Mouse (Mus musculus) cerebellum, adult 11-12 months (tissue): ENCODE measurements around the gene Ccser1.
"Not testable (repeated sequence)": the region's sequence is repeated elsewhere in the genome, so short reads cannot be mapped to it uniquely, and the experiment has no call there.

Experiments
- DNase-seq: peaks from one replicate; pipeline ENCODE4 v3.0.0; 2022

The Ccser1 gene

DNA sequence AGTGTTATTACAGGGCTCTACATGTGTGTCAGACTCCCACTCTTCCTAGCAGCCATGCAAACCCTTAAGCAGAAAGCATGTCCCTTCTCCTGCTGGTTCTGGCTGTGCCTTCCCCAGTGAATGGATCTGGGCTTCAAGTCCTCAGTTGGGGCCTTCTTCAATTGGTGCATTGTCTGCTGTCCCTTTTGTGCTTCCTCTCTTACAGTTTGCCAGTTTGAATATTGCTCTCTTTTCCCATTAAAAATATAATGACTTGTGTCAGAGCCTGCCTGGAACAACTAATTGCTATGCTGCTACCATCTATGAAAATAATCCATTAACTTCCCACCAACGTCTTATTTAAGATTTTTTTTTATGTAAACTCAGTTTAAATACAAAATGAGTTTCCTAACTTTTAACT is 566.2 kb downstream of the Ccser1 start:
- no peak for DNase-seq

DNA sequence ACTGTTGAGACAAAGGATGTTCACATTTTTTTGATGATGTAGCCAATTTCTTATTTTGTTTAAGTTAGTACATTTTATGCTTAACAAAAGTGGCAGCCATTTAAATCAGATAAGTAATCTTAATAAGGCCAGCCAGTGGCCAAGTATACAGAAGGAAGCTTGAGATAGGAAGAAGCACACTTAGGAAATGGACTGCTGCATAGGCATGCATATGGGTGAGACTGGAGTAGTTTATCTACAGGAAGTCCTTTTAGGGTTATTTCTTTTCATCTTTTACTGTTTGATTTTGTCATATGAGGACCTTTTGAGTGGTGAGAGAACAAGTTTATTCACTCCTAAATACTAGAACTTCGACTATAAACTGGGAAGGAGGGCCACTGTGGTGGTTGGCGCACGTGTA is 582.0 kb downstream of the Ccser1 start:
- no peak for DNase-seq

DNA sequence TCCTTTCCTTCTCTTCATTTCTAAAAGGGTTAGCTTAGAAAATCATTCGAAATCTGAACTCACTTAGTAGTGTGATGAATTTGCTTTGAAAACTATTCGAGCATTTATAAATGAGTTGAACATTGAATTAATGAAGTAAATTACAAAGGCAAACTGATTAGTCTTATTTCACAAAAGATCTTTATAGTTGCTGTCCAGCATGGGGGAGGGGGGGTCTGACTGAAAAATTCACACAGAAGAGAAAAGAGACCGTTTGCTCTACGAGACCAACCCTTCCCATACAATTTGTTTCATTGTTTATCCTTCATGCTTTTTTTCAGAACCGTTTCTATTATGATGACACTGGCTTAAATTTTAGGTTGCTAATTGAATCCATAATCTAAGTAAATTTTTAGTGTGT is 583.3 kb downstream of the Ccser1 start:
- no peak for DNase-seq

GRCm38 (mm10) chr6:61765801-61766200 is 585.7 kb downstream of the Ccser1 start:
- DNase-seq: no peak

GRCm38 (mm10) chr6:61767151-61767550 is 587.0 kb downstream of the Ccser1 start:
- no peak for DNase-seq

DNA sequence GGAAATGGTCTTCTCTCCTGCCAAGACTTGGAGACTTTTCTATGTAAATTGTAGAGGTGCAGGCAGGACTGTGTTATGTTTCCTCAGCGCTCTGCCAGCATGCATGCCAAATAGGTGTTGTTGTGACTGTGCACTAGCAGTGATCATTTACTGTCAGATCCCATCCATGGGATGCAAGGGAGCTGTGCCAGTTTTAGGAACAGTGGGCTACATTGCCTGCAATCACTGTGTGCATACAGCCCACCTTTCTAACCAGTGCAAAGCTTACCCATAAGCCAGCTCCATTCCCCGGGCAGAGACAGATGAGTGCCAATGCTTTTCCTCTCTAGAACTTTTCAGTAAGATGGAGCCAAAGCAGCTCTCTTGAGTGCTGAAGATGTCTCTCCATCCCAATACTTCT is 606.6 kb downstream of the Ccser1 start:
- no peak for DNase-seq

GRCm38 (mm10) chr6:61800889-61801288 is 620.8 kb downstream of the Ccser1 start:
- DNase-seq: no peak

- DNase-seq: no peak
Observed at GRCm38 (mm10) chr6:61805481-61805880, 625.4 kb downstream of the Ccser1 start.

GRCm38 (mm10) chr6:61817716-61818115 is 637.6 kb downstream of the Ccser1 start:
- DNase-seq: no peak

DNA sequence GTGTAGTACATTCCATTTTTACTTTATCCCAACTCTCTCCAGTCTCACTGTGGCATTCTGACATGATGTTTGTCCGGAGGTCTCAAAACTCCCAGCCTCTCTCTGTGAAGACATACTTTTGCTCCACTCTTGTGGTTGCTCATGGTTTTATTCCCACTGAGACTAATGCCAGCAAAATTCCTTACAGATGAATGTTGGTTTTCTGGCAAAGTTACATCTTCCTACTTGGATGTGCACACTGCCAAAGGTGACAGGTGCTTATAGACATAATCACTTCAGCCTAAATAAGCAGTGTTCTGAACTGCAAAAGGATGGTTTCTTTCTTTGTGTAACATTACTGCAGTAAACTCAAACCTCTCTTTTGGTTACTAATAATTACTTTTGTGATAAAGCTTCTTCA is 696.2 kb downstream of the Ccser1 start:
- no peak for DNase-seq

- DNase-seq: no peak
Observed at GRCm38 (mm10) chr6:61898238-61898637, 718.1 kb downstream of the Ccser1 start.

DNA sequence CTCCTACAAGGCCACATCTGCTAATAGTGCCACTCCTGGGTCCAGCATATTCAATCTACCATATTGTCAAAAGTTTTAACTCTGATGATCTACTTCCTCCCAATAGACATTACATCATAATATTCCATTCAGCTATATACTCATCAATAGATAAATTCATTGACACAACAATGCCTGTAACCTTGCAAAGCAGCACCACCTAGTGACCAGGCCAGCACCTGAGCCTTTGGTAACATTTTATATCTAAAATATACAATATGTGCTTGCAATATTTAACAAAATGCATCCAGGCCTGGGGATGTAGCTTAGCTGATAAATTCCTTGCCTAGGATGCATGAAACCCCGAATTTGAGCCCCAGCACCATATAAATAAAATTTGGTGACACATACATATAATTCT is 722.6 kb downstream of the Ccser1 start:
- no peak for DNase-seq

DNA sequence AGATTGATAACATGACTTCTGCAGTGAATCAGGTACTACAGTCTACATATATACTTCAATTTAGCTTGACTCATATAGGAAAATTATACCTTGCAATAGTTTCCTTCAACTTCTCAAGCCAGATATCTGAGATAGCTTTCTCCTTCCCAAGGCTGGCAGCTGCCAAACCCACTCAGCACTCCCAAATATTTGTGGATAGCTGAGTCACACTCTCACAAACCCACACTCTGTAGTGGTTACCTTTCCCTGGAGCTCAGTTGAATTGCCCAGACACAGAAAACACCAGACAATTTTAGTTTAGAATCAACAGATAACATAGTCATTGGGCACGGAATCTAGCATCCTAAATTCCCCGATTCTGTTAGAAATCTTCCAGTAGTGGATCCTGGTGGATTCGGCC is 732.8 kb downstream of the Ccser1 start:
- DNase-seq: no peak

- DNase-seq: no peak
Observed at GRCm38 (mm10) chr6:61931622-61932021, 751.5 kb downstream of the Ccser1 start.

- DNase-seq: no peak
Observed at GRCm38 (mm10) chr6:61936656-61937055, 756.5 kb downstream of the Ccser1 start.

GRCm38 (mm10) chr6:61939236-61939635 is 759.1 kb downstream of the Ccser1 start:
- peak; percentile 13 for DNase-seq

DNA sequence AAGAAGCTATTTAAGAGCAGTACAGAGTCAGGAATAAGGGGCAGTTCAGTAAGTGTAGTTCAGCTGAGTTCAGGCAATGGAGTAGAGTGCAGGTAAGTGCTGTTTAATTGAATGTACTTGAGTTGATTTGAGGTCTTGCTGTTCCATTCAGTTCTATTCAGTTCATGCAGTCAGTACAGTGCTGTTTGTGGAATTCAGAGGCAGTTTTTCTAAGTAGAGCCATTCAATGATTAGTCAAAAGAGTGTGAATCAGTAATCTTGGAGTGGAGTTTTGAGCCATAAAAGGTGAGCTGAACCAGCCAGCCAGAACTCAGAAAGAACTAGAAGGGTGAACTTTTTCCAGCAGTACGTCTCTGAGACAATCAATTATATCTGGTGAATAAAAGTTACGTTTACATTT is 773.6 kb downstream of the Ccser1 start:
- no peak for DNase-seq

DNA sequence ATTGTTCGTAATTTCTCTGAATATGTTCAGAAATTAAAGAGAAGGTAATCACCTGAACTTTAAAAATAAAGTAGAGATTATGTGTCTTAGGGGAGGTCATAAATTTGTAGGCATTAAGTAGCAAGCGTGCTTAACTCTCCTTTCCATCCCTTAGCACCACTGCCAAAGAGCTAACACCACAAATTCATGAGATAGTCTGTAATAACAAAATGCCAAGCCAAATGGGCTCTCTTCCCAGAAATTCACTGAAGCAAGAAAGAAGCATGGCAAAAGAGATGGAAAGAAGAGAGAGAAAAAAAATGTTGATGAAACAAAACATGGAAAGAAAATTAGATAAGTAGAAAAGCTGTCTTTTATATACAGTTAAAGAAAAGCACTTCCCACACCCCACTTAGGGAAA is 796.8 kb downstream of the Ccser1 start:
- peak; percentile 14 for DNase-seq

- DNase-seq: no peak
Observed at GRCm38 (mm10) chr6:61978379-61978778, 798.3 kb downstream of the Ccser1 start.

- DNase-seq: no peak
Observed at GRCm38 (mm10) chr6:62014374-62014773, 834.2 kb downstream of the Ccser1 start.

GRCm38 (mm10) chr6:62044454-62044853 is 864.3 kb downstream of the Ccser1 start:
- no peak for DNase-seq

- DNase-seq: not testable (repeated sequence)
Observed at GRCm38 (mm10) chr6:62045042-62045441, 864.9 kb downstream of the Ccser1 start.

- no peak for DNase-seq
Observed at GRCm38 (mm10) chr6:62055276-62055675, 875.2 kb downstream of the Ccser1 start.

DNA sequence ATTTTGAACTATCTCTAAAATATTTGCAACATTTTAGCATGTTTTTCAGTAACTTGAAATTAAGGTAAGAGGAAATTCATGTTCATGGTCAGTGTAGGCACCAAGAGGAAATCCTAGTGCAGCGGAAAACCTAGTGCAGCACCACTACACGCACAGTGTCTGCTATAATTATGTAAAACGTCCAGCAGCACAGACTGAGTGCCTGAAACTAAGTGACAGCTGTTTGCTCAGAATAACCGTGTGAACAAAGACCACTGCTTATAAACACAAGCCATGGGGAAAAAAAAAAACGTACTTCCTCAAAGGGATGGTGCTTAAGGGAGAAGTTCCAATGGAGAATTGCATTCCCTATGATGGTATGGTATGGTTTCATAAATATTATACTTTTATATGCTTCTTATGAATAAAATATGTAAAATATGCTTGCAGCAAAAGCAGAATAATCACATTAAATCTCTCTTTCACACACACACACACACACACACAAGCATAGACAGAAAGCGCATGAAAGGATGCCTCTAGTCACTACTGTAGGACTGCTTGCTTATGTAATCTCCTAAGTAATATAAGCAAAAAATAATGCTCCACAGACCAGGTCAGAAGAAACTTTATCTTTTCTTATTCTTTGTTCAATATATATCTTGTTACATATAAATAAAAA is 886.4 kb downstream of the Ccser1 start:
- no peak for DNase-seq

- no peak for DNase-seq
Observed at GRCm38 (mm10) chr6:62067024-62067380, 886.9 kb downstream of the Ccser1 start.

GRCm38 (mm10) chr6:62105464-62105863 is 925.3 kb downstream of the Ccser1 start:
- no peak for DNase-seq
